Mouse (Mus musculus) ES-Bruce4 (cell line): ENCODE data around the gene Rftn2.

Experiments
- CTCF ChIP-seq: IDR thresholded peaks from one replicate; pipeline ENCODE4 v1.8.1; 2011; ENCODE audit warnings: low read depth, low read length
- EP300 ChIP-seq: IDR thresholded peaks from 2 replicates; pipeline ENCODE4 v1.6.1; 2011; ENCODE audit warnings: low read depth, low read length; ENCODE audit not compliant: insufficient read depth

- no peak for TF ChIP-seq CTCF
- TF ChIP-seq EP300: no peak
Observed at GRCm38 (mm10) chr1:55129716-55130115, 96.9 kb downstream of the Rftn2 start.
